Mouse (Mus musculus) thymus, adult 2 months (tissue): ENCODE results near the gene Cd8a.

ENCODE experiments used
- CTCF ChIP-seq: fragments of 200-500 bp; IDR thresholded peaks from 2 replicates; pipeline ENCODE4 v1.5.1; 2012; ENCODE audit warnings: mild to moderate bottlenecking, control low read depth, low read length, moderate library complexity, borderline replicate concordance; ENCODE audit not compliant: control insufficient read depth, poor library complexity, insufficient read depth; ENCODE audit errors: extremely low read depth
- POLR2A ChIP-seq: fragments of 200-500 bp; IDR thresholded peaks from 2 replicates; pipeline ENCODE4 v1.6.1; 2012; ENCODE audit warnings: mild to moderate bottlenecking, low read length, control low read depth, moderate library complexity; ENCODE audit not compliant: control insufficient read depth, poor library complexity, insufficient read depth; ENCODE audit errors: extremely low read depth

GRCm38 (mm10) chr6:71353722-71354121 lies 19.5 kb upstream of the Cd8a start:
- TF ChIP-seq CTCF (no peak), POLR2A (peak; percentile 96)
